Mouse (Mus musculus) heart, embryonic 15.5 days (tissue): ENCODE measurements around the gene Syngr2. TPM values are rescaled to one million over a fixed set of nuclear protein-coding genes. Genes with fewer than 3 reads are reported as not detected.
"Not testable (repeated sequence)": the region's sequence is repeated elsewhere in the genome, so short reads cannot be mapped to it uniquely, and the experiment has no call there.

Source experiments
- ATAC-seq: fragments of 200-750 bp; cut with Nextera tagmentation; replicated peaks from 2 replicates; pipeline ENCODE4 v1.8.0; 2017; ENCODE audit warnings: low read depth, moderate TSS enrichment; ENCODE audit not compliant: insufficient number of reproducible peaks, insufficient read depth, low FRiP score
- H3K27ac ChIP-seq: fragments of 300-500 bp; sonication (generic); 2 replicates; pipeline ENCODE4 v1.5.1; 2015; ENCODE audit warnings: mild to moderate bottlenecking, inconsistent platforms
- H3K27me3 ChIP-seq: fragments of 300-500 bp; sonication (generic); 2 replicates; pipeline ENCODE4 v1.6.1; 2015; ENCODE audit warnings: inconsistent platforms
- H3K36me3 ChIP-seq: fragments of 300-500 bp; sonication (generic); 2 replicates; pipeline ENCODE4 v1.6.1; 2015; ENCODE audit warnings: mild to moderate bottlenecking, inconsistent platforms
- H3K4me1 ChIP-seq: fragments of 300-500 bp; sonication (generic); replicated peaks from 2 replicates; pipeline ENCODE4 v1.6.1; 2015; ENCODE audit warnings: inconsistent platforms
- H3K4me2 ChIP-seq: fragments of 300-500 bp; sonication (generic); 2 replicates; pipeline ENCODE4 v1.6.1; 2015; ENCODE audit warnings: inconsistent platforms, mild to moderate bottlenecking, moderate library complexity
- H3K4me3 ChIP-seq: fragments of 300-500 bp; sonication (generic); 2 replicates; pipeline ENCODE4 v1.5.1; 2015; ENCODE audit warnings: mild to moderate bottlenecking, inconsistent platforms
- H3K9ac ChIP-seq: fragments of 300-500 bp; sonication (generic); 2 replicates; pipeline ENCODE4 v1.6.1; 2015; ENCODE audit warnings: mild to moderate bottlenecking, inconsistent platforms
- H3K9me3 ChIP-seq: fragments of 300-500 bp; sonication (generic); replicated peaks from 2 replicates; pipeline ENCODE4 v1.6.1; 2016; ENCODE audit warnings: inconsistent platforms
- WGBS: fragments of 180-500 bp; shearing (Covaris S2); methylation state at CpG from one replicate; pipeline ENCODE4 v1.1.7; 2015; ENCODE audit warnings: mixed read lengths; 5-methylcytosine and 5-hydroxymethylcytosine counted together
- polyA plus RNA-seq: library from polyadenylated mRNA; unstranded; fragments of >200 nt; fragmentation: Nextera tagmentation; extraction: Ambion mirVana; gene quantifications from 2 replicates; pipeline ENCODE4 v1.2.1, GENCODE M21; 2015

Gene Syngr2
- polyA plus RNA-seq, 1 experiment from 2014 or later = 84.6 TPM

- H3K4me2 ChIP-seq = peak overlapping the region; percentile 92
- peak overlapping the region; percentile 73 for H3K9ac ChIP-seq
- WGBS = 11% methylated on average over 5 of the region's 5 CpGs
- ATAC-seq = no peak
- no peaks in the 10 kb centered on the region for H3K27me3 ChIP-seq
- peaks cover 15% of the 10 kb centered on the region; the same call in 1 of the 2 replicates for H3K36me3 ChIP-seq
- peaks cover 93% of the 10 kb centered on the region for H3K4me1 ChIP-seq
- peak overlapping the region; percentile 95 for H3K27ac ChIP-seq
- peak overlapping the region; percentile 65 for H3K4me3 ChIP-seq
- no peaks in the 10 kb centered on the region for H3K9me3 ChIP-seq
These were observed 16.7 kb downstream of the Syngr2 start for GRCm38 (mm10) chr11:117826164-117826563.

- no peak for ATAC-seq
- Histone ChIP-seq H3K36me3 (peaks cover 8% of the 10 kb centered on the region; the same call in 1 of the 2 replicates), H3K9me3 (no peaks in the 10 kb centered on the region), H3K27me3 (no peaks in the 10 kb centered on the region), H3K4me1 (peaks cover 89% of the 10 kb centered on the region), H3K27ac (peak overlapping the region; percentile 95), H3K4me2 (peak overlapping the region; percentile 92), H3K4me3 (no peak overlapping the region), H3K9ac (no peak overlapping the region)
- 64% methylated on average over 8 of the region's 8 CpGs for WGBS
These were observed 17.4 kb downstream of the Syngr2 start for GRCm38 (mm10) chr11:117826916-117827315.

GRCm38 (mm10) chr11:117827386-117827785 is 17.9 kb downstream of the Syngr2 start:
- WGBS = 49% methylated on average over 3 of the region's 3 CpGs
- Histone ChIP-seq H3K4me2 (peak overlapping the region; percentile 92), H3K27me3 (no peaks in the 10 kb centered on the region), H3K4me3 (peak overlapping the region; percentile 18; the same call in 1 of the 2 replicates), H3K36me3 (peaks cover 3% of the 10 kb centered on the region; the same call in 1 of the 2 replicates), H3K27ac (peak overlapping the region; percentile 95), H3K9ac (peak overlapping the region; percentile 41), H3K9me3 (no peaks in the 10 kb centered on the region), H3K4me1 (peaks cover 89% of the 10 kb centered on the region)
- ATAC-seq = no peak

GRCm38 (mm10) chr11:117828149-117828887 is 18.9 kb downstream of the Syngr2 start:
- peak; percentile 27; the same call in 1 of the 2 replicates for ATAC-seq
- H3K9ac ChIP-seq = peak overlapping the region; percentile 41
- H3K4me1 ChIP-seq = peaks cover 83% of the 10 kb centered on the region
- H3K4me3 ChIP-seq = peak overlapping the region; percentile 18
- no peaks in the 10 kb centered on the region for H3K27me3 ChIP-seq
- 43% methylated on average over 18 of the region's 18 CpGs for WGBS
- H3K27ac ChIP-seq = peak overlapping the region; percentile 95
- H3K4me2 ChIP-seq = peak overlapping the region; percentile 92
- H3K9me3 ChIP-seq = no peaks in the 10 kb centered on the region
- no peaks in the 10 kb centered on the region for H3K36me3 ChIP-seq

GRCm38 (mm10) chr11:117828888-117829604 is 19.6 kb downstream of the Syngr2 start:
- Histone ChIP-seq H3K36me3 (no peaks in the 10 kb centered on the region), H3K4me1 (peaks cover 76% of the 10 kb centered on the region), H3K4me2 (peak overlapping the region; percentile 92), H3K9me3 (no peaks in the 10 kb centered on the region), H3K27ac (peak overlapping the region; percentile 95), H3K27me3 (no peaks in the 10 kb centered on the region), H3K9ac (peak overlapping the region; percentile 12), H3K4me3 (no peak overlapping the region)
- ATAC-seq = 0 out of 2 replicates have a peak, but pooled peaks have one; percentile 30
- 26% methylated on average over 9 of the region's 9 CpGs for WGBS

- no peak overlapping the region for H3K4me3 ChIP-seq
These were observed 20.3 kb downstream of the Syngr2 start for GRCm38 (mm10) chr11:117829671-117830215.

GRCm38 (mm10) chr11:117830401-117830800 is 20.9 kb downstream of the Syngr2 start:
- H3K9ac ChIP-seq = 0 out of 2 replicates have a peak overlapping the region, but pooled peaks have one; percentile 1
- ATAC-seq = no peak
- WGBS = 56% methylated on average over 9 of the region's 9 CpGs
- H3K4me1 ChIP-seq = peaks cover 64% of the 10 kb centered on the region
- no peak overlapping the region for H3K4me3 ChIP-seq
- no peaks in the 10 kb centered on the region for H3K9me3 ChIP-seq
- H3K27ac ChIP-seq = peak overlapping the region; percentile 95
- H3K4me2 ChIP-seq = no peak overlapping the region
- H3K27me3 ChIP-seq = no peaks in the 10 kb centered on the region
- H3K36me3 ChIP-seq = no peaks in the 10 kb centered on the region

More at GRCm38 (mm10) chr11:117829671-117830215, 20.3 kb downstream of the Syngr2 start:
- no peaks in the 10 kb centered on the region for H3K36me3 ChIP-seq
- ATAC-seq = no peak
- 0 out of 2 replicates have a peak overlapping the region, but pooled peaks have one; percentile 1 for H3K9ac ChIP-seq
- 44% methylated on average over 2 of the region's 2 CpGs for WGBS
- peaks cover 70% of the 10 kb centered on the region for H3K4me1 ChIP-seq
- peak overlapping the region; percentile 95 for H3K27ac ChIP-seq
- H3K4me2 ChIP-seq = peak overlapping the region; percentile 92; the same call in 1 of the 2 replicates
- H3K27me3 ChIP-seq = no peaks in the 10 kb centered on the region
- no peaks in the 10 kb centered on the region for H3K9me3 ChIP-seq

- WGBS = 24% methylated on average over 28 of the region's 28 CpGs
- H3K9ac ChIP-seq = no peak overlapping the region
- H3K27me3 ChIP-seq = no peaks in the 10 kb centered on the region
- no peak; the same call in 1 of the 2 replicates for ATAC-seq
- H3K36me3 ChIP-seq = no peaks in the 10 kb centered on the region
- H3K4me1 ChIP-seq = peaks cover 50% of the 10 kb centered on the region
- no peaks in the 10 kb centered on the region for H3K9me3 ChIP-seq
- peak overlapping the region; percentile 27 for H3K4me3 ChIP-seq
- H3K4me2 ChIP-seq = peak overlapping the region; percentile 50
- no peak overlapping the region for H3K27ac ChIP-seq
These were observed 22.9 kb downstream of the Syngr2 start for GRCm38 (mm10) chr11:117832086-117832969.

GRCm38 (mm10) chr11:117833509-117833908 is 24.0 kb downstream of the Syngr2 start:
- 91% methylated on average over 4 of the region's 6 CpGs for WGBS

GRCm38 (mm10) chr11:117834086-117834485 is 24.6 kb downstream of the Syngr2 start:
- Histone ChIP-seq H3K4me2 (no peak overlapping the region), H3K9ac (no peak overlapping the region), H3K4me3 (no peak overlapping the region), H3K36me3 (no peaks in the 10 kb centered on the region), H3K4me1 (peaks cover 44% of the 10 kb centered on the region), H3K27ac (no peak overlapping the region), H3K9me3 (no peaks in the 10 kb centered on the region), H3K27me3 (no peaks in the 10 kb centered on the region)
- WGBS = 84% methylated on average over 8 of the region's 8 CpGs
- ATAC-seq = no peak

More at GRCm38 (mm10) chr11:117833509-117833908, 24.0 kb downstream of the Syngr2 start:
- H3K27ac ChIP-seq, H3K36me3 ChIP-seq, H3K27me3 ChIP-seq, H3K4me3 ChIP-seq, H3K9me3 ChIP-seq, H3K4me2 ChIP-seq, H3K9ac ChIP-seq, ATAC-seq: not testable (repeated sequence)
- H3K4me1 ChIP-seq = peaks cover 44% of the 10 kb centered on the region
